Mouse (Mus musculus) small intestine, adult 2 months (tissue): ENCODE measurements around the gene Krtcap2. TPM values are rescaled to one million over a fixed set of nuclear protein-coding genes. Genes with fewer than 3 reads are reported as not detected.

Experiments used
- H3K27ac ChIP-seq: fragments of 200-500 bp; 2 replicates; pipeline ENCODE4 v1.5.1; 2012; ENCODE audit warnings: low read depth, low read length, control low read depth, inconsistent platforms; ENCODE audit not compliant: insufficient read depth
- H3K27me3 ChIP-seq: fragments of 200-500 bp; 2 replicates; pipeline ENCODE4 v1.6.1; 2012; ENCODE audit warnings: mild to moderate bottlenecking, moderate library complexity, low read length, inconsistent platforms; ENCODE audit not compliant: control insufficient read depth, insufficient read depth
- H3K36me3 ChIP-seq: fragments of 200-500 bp; 2 replicates; pipeline ENCODE4 v1.6.1; 2012; ENCODE audit warnings: mild to moderate bottlenecking, low read length, control low read depth, inconsistent platforms; ENCODE audit not compliant: control insufficient read depth, insufficient read depth
- H3K4me1 ChIP-seq: fragments of 200-500 bp; 2 replicates; pipeline ENCODE4 v1.6.1; 2012; ENCODE audit warnings: low read length, inconsistent platforms, mixed read lengths; ENCODE audit not compliant: control insufficient read depth, insufficient read depth, insufficient read length
- H3K4me3 ChIP-seq: fragments of 200-500 bp; 2 replicates; pipeline ENCODE4 v1.5.1; 2012; ENCODE audit warnings: low read depth, mild to moderate bottlenecking, control low read depth, inconsistent platforms, low read length, moderate library complexity
- CTCF ChIP-seq: fragments of 200-500 bp; IDR thresholded peaks from 2 replicates; pipeline ENCODE4 v1.5.1; 2012; ENCODE audit warnings: low read depth, mild to moderate bottlenecking, control low read depth, inconsistent platforms, low read length, moderate library complexity, mixed read lengths; ENCODE audit not compliant: insufficient replicate concordance, insufficient read length; ENCODE audit errors: extremely low read depth
- POLR2A ChIP-seq: fragments of 200-500 bp; IDR thresholded peaks from 2 replicates; pipeline ENCODE4 v1.6.1; 2012; ENCODE audit warnings: low read depth, mild to moderate bottlenecking, control low read depth, inconsistent platforms, low read length, moderate library complexity
- WGBS: fragments of 180-500 bp; shearing (Covaris S2); methylation state at CpG from one replicate; pipeline ENCODE4 v1.1.7; 2018; 5-methylcytosine and 5-hydroxymethylcytosine counted together
- polyA plus RNA-seq: library from polyadenylated mRNA; depleted of rRNA; stranded (reverse); fragments of >200 nt; gene quantifications from 2 replicates; pipeline ENCODE4 v1.2.3, GENCODE M21; 2012; rRNA removed

Krtcap2 gene
- polyA plus RNA-seq, 1 experiment, result 182 TPM

GRCm38 (mm10) chr3:89293247-89293918 is 47.6 kb downstream of the Krtcap2 start:
- no peak overlapping the region for H3K4me3 ChIP-seq
- no peaks in the 10 kb centered on the region for H3K27me3 ChIP-seq
- H3K4me1 ChIP-seq, result peaks cover 32% of the 10 kb centered on the region
- no peaks in the 10 kb centered on the region for H3K36me3 ChIP-seq
- TF ChIP-seq POLR2A, result no peak
- no peak for TF ChIP-seq CTCF
- peak overlapping the region; percentile 85 for H3K27ac ChIP-seq
- WGBS, result 35% methylated on average over 11 of the region's 11 CpGs

GRCm38 (mm10) chr3:89294195-89294594 is 48.4 kb downstream of the Krtcap2 start:
- Histone ChIP-seq H3K27me3 (no peaks in the 10 kb centered on the region), H3K36me3 (no peaks in the 10 kb centered on the region), H3K4me3 (no peak overlapping the region), H3K27ac (peak overlapping the region; percentile 85), H3K4me1 (peaks cover 28% of the 10 kb centered on the region)
- no peak for TF ChIP-seq POLR2A
- 35% methylated on average over 5 of the region's 5 CpGs for WGBS

GRCm38 (mm10) chr3:89295685-89296230 is 50.0 kb downstream of the Krtcap2 start:
- H3K27me3 ChIP-seq, result no peaks in the 10 kb centered on the region
- H3K4me1 ChIP-seq, result peaks cover 31% of the 10 kb centered on the region
- TF ChIP-seq CTCF (no peak), POLR2A (no peak)
- peak overlapping the region; percentile 29; the same call in 1 of the 2 replicates for H3K27ac ChIP-seq
- no peak overlapping the region for H3K4me3 ChIP-seq
- WGBS, result 59% methylated on average over 8 of the region's 8 CpGs
- no peaks in the 10 kb centered on the region for H3K36me3 ChIP-seq

- no peak overlapping the region for H3K27ac ChIP-seq
These were observed 51.1 kb downstream of the Krtcap2 start for GRCm38 (mm10) chr3:89296761-89297396.

GRCm38 (mm10) chr3:89298908-89299307 is 53.1 kb downstream of the Krtcap2 start:
- H3K27me3 ChIP-seq, result no peaks in the 10 kb centered on the region
- no peak for TF ChIP-seq POLR2A
- no peak for TF ChIP-seq CTCF
- H3K36me3 ChIP-seq, result no peaks in the 10 kb centered on the region
- peaks cover 23% of the 10 kb centered on the region; the same call in 1 of the 2 replicates for H3K4me1 ChIP-seq
- peak overlapping the region; percentile 67 for H3K27ac ChIP-seq
- 67% methylated on average over 6 of the region's 6 CpGs for WGBS
- no peak overlapping the region for H3K4me3 ChIP-seq

More at GRCm38 (mm10) chr3:89296761-89297396, 51.1 kb downstream of the Krtcap2 start:
- Histone ChIP-seq H3K27me3 (no peaks in the 10 kb centered on the region), H3K36me3 (no peaks in the 10 kb centered on the region), H3K4me3 (no peak overlapping the region), H3K4me1 (peaks cover 31% of the 10 kb centered on the region)
- 41% methylated on average over 11 of the region's 11 CpGs for WGBS
- TF ChIP-seq POLR2A, result no peak
- no peak for TF ChIP-seq CTCF

- Histone ChIP-seq H3K4me1 (peaks cover 24% of the 10 kb centered on the region), H3K27ac (peak overlapping the region; percentile 96), H3K4me3 (peak overlapping the region; percentile 51), H3K27me3 (no peaks in the 10 kb centered on the region), H3K36me3 (no peaks in the 10 kb centered on the region)
- peak; percentile 33; the same call in 1 of the 2 replicates for TF ChIP-seq POLR2A
- no peak for TF ChIP-seq CTCF
- WGBS, result 2% methylated on average over 14 of the region's 14 CpGs
These were observed 53.7 kb downstream of the Krtcap2 start for GRCm38 (mm10) chr3:89299499-89299898.

Other genes with a start within 250 kb of the Krtcap2 start
- gene Rusc1, start 152.7 kb upstream of the Krtcap2 start, polyA plus RNA-seq, result 26.9 and 45.2 TPM in 2 replicates
- gene Gm43738, start 144.9 kb upstream of the Krtcap2 start, polyA plus RNA-seq, result not detected in 2 replicates
- gene Fdps, start 144.0 kb upstream of the Krtcap2 start, polyA plus RNA-seq, result 47.8 and 81.3 TPM in 2 replicates
- 264 and 580 TPM in 2 replicates for gene Pklr, start 109.8 kb upstream of the Krtcap2 start, polyA plus RNA-seq
- 0.30 and 1.3 TPM in 2 replicates for gene Hcn3, start 85.8 kb upstream of the Krtcap2 start, polyA plus RNA-seq
- 20.6 and 27.7 TPM in 2 replicates for gene Clk2, start 81.2 kb upstream of the Krtcap2 start, polyA plus RNA-seq
- gene Scamp3, start 68.5 kb upstream of the Krtcap2 start, polyA plus RNA-seq, result 57.0 and 96.1 TPM in 2 replicates
- 14.0 and 19.4 TPM in 2 replicates for gene Fam189b, start 62.8 kb upstream of the Krtcap2 start, polyA plus RNA-seq
- gene Gba, start 43.0 kb upstream of the Krtcap2 start, polyA plus RNA-seq, result 37.1 and 70.6 TPM in 2 replicates
- 10.5 and 16.0 TPM in 2 replicates for gene Thbs3, start 30.8 kb upstream of the Krtcap2 start, polyA plus RNA-seq
- 92.5 and 181 TPM in 2 replicates for gene Mtx1, start 18.9 kb upstream of the Krtcap2 start, polyA plus RNA-seq
- gene Muc1, start 16.9 kb upstream of the Krtcap2 start, polyA plus RNA-seq, result 0.76 and 139 TPM in 2 replicates
- 4.3 and 8.7 TPM in 2 replicates for gene Trim46, start 343 bp downstream of the Krtcap2 start, polyA plus RNA-seq
- 357 and 440 TPM in 2 replicates for gene Dpm3, start 13.4 kb downstream of the Krtcap2 start, polyA plus RNA-seq
- gene Slc50a1, start 24.6 kb downstream of the Krtcap2 start, polyA plus RNA-seq, result 81.6 and 97.3 TPM in 2 replicates
- 46.1 and 122 TPM in 2 replicates for gene Efna1, start 35.2 kb downstream of the Krtcap2 start, polyA plus RNA-seq
- gene Efna3, start 77.0 kb downstream of the Krtcap2 start, polyA plus RNA-seq, result 3.9 and 7.0 TPM in 2 replicates
- 11.6 and 20.0 TPM in 2 replicates for gene Efna4, start 92.1 kb downstream of the Krtcap2 start, polyA plus RNA-seq
- 48.9 and 70.7 TPM in 2 replicates for gene Adam15, start 104.0 kb downstream of the Krtcap2 start, polyA plus RNA-seq
- gene Dcst2, start 116.0 kb downstream of the Krtcap2 start, polyA plus RNA-seq, result 0.93 and 1.2 TPM in 2 replicates
- 2.0 and 9.1 TPM in 2 replicates for gene Dcst1, start 119.3 kb downstream of the Krtcap2 start, polyA plus RNA-seq
- gene Zbtb7b, start 148.8 kb downstream of the Krtcap2 start, polyA plus RNA-seq, result 97.8 and 262 TPM in 2 replicates
- gene Lenep, start 156.8 kb downstream of the Krtcap2 start, polyA plus RNA-seq, result 0.85 TPM in 1 of 2 replicates, not detected in the other
- 22.1 and 36.1 TPM in 2 replicates for gene Flad1, start 165.9 kb downstream of the Krtcap2 start, polyA plus RNA-seq
- gene Cks1b, start 172.4 kb downstream of the Krtcap2 start, polyA plus RNA-seq, result 6.2 and 13.7 TPM in 2 replicates
- gene Shc1, start 172.5 kb downstream of the Krtcap2 start, polyA plus RNA-seq, result 33.6 and 63.5 TPM in 2 replicates
- gene Pygo2, start 184.2 kb downstream of the Krtcap2 start, polyA plus RNA-seq, result 61.7 and 87.5 TPM in 2 replicates
- gene Pbxip1, start 190.7 kb downstream of the Krtcap2 start, polyA plus RNA-seq, result 26.8 and 36.5 TPM in 2 replicates
- gene Pmvk, start 208.6 kb downstream of the Krtcap2 start, polyA plus RNA-seq, result 9.0 and 18.3 TPM in 2 replicates